Mouse (Mus musculus): ENCODE measurements at regions not wholly inside any gene's neighbourhood (a gene's known extent, or its start where the extent isn't known, plus 50 kb on each side); places are given as distances from the start of the nearest gene placed in this dataset.

GRCm38 (mm10) chr4:11878638-11879037 is 102.4 kb downstream of the Gm10604 start:
- Histone ChIP-seq H3K4me3 (no peak overlapping the region), H3K27ac (no peak overlapping the region), H3K9me3 (no peaks in the 10 kb centered on the region), H3K36me3 (no peaks in the 10 kb centered on the region), H3K4me1 (replicated peaks) (peaks cover 2% of the 10 kb centered on the region; the same call in 1 of the 2 replicates), H3K27me3 (ENCODE audit: insufficient read depth, poor library complexity, severe bottlenecking) (no peaks in the 10 kb centered on the region)
- WGBS, result 75% methylated on average over 6 of the region's 6 CpGs
- no peak for DNase-seq (ENCODE audit: low spot score)

GRCm38 (mm10) chr4:11877945-11878344 is 103.1 kb downstream of the Gm10604 start:
- no peak overlapping the region for H3K4me3 ChIP-seq
- no peak for DNase-seq (ENCODE audit: low spot score)
- H3K27ac ChIP-seq, result no peak overlapping the region
- 89% methylated on average over 4 of the region's 4 CpGs for whole genome bisulfite sequencing
- no peaks in the 10 kb centered on the region for H3K36me3 ChIP-seq
- H3K9me3 ChIP-seq, result no peaks in the 10 kb centered on the region
- H3K27me3 ChIP-seq (ENCODE audit: insufficient read depth, poor library complexity, severe bottlenecking), result no peaks in the 10 kb centered on the region
- no peaks in the 10 kb centered on the region for H3K4me1 ChIP-seq (replicated peaks)

GRCm38 (mm10) chr4:11876009-11876408 is 105.1 kb downstream of the Gm10604 start:
- 83% methylated on average over 1 of the region's 1 CpGs for WGBS
- no peaks in the 10 kb centered on the region for H3K9me3 ChIP-seq
- no peak overlapping the region for H3K4me3 ChIP-seq
- H3K36me3 ChIP-seq, result no peaks in the 10 kb centered on the region
- no peak overlapping the region for H3K27ac ChIP-seq
- H3K27me3 ChIP-seq (ENCODE audit: insufficient read depth, poor library complexity, severe bottlenecking), result no peaks in the 10 kb centered on the region
- H3K4me1 ChIP-seq (replicated peaks), result no peaks in the 10 kb centered on the region
- DNase-seq (ENCODE audit: low spot score), result no peak

GRCm38 (mm10) chr4:11874586-11875264 is 106.3 kb downstream of the Gm10604 start:
- Histone ChIP-seq H3K9me3 (no peaks in the 10 kb centered on the region), H3K27me3 (ENCODE audit: insufficient read depth, poor library complexity, severe bottlenecking) (no peaks in the 10 kb centered on the region), H3K27ac (no peak overlapping the region), H3K36me3 (no peaks in the 10 kb centered on the region), H3K4me3 (no peak overlapping the region), H3K4me1 (replicated peaks) (no peaks in the 10 kb centered on the region)
- WGBS, result 78% methylated on average over 4 of the region's 4 CpGs
- no peak for DNase-seq (ENCODE audit: low spot score)

GRCm38 (mm10) chr4:11872036-11872435 is 109.0 kb downstream of the Gm10604 start:
- 90% methylated on average over 3 of the region's 3 CpGs for WGBS
- no peak overlapping the region for H3K27ac ChIP-seq
- no peaks in the 10 kb centered on the region for H3K36me3 ChIP-seq
- H3K9me3 ChIP-seq, result no peaks in the 10 kb centered on the region
- no peak for DNase-seq (ENCODE audit: low spot score)
- H3K27me3 ChIP-seq (ENCODE audit: insufficient read depth, poor library complexity, severe bottlenecking), result no peaks in the 10 kb centered on the region
- H3K4me1 ChIP-seq (replicated peaks), result peaks cover 4% of the 10 kb centered on the region; the same call in 1 of the 2 replicates
- no peak overlapping the region for H3K4me3 ChIP-seq

GRCm38 (mm10) chr4:11869721-11870120 is 111.3 kb downstream of the Gm10604 start:
- WGBS, result 78% methylated on average over 5 of the region's 5 CpGs
- no peaks in the 10 kb centered on the region for H3K27me3 ChIP-seq (ENCODE audit: insufficient read depth, poor library complexity, severe bottlenecking)
- no peak for DNase-seq (ENCODE audit: low spot score)
- H3K9me3 ChIP-seq, result no peaks in the 10 kb centered on the region
- peaks cover 4% of the 10 kb centered on the region; the same call in 1 of the 2 replicates for H3K4me1 ChIP-seq (replicated peaks)
- no peak overlapping the region for H3K27ac ChIP-seq
- no peaks in the 10 kb centered on the region for H3K36me3 ChIP-seq
- no peak overlapping the region for H3K4me3 ChIP-seq

- Histone ChIP-seq H3K4me3 (no peak overlapping the region), H3K36me3 (no peaks in the 10 kb centered on the region), H3K4me1 (replicated peaks) (peaks cover 4% of the 10 kb centered on the region; the same call in 1 of the 2 replicates), H3K9me3 (no peaks in the 10 kb centered on the region), H3K27ac (no peak overlapping the region), H3K27me3 (ENCODE audit: insufficient read depth, poor library complexity, severe bottlenecking) (no peaks in the 10 kb centered on the region)
- no peak for DNase-seq (ENCODE audit: low spot score)
- 63% methylated on average over 1 of the region's 1 CpGs for WGBS
Observed at GRCm38 (mm10) chr4:11868565-11868964, 112.5 kb downstream of the Gm10604 start.

Measured in hindbrain, embryonic 10.5 days (tissue).